Mouse (Mus musculus) kidney, embryonic 16.5 days (tissue): ENCODE measurements around the gene Rbp1. TPM values are rescaled to one million over a fixed set of nuclear protein-coding genes. Genes with fewer than 3 reads are reported as not detected.
A peak's percentile ranks its signal among the peaks of the same experiment; 100 is the strongest.

ENCODE experiments used
- ATAC-seq: fragments of 200-750 bp; cut with Nextera tagmentation; 2 replicates; pipeline ENCODE4 v1.8.0; 2017; ENCODE audit warnings: moderate TSS enrichment; ENCODE audit not compliant: low FRiP score, low TSS enrichment
- H3K27ac ChIP-seq: fragments of 300-500 bp; sonication (generic); 2 replicates; pipeline ENCODE4 v1.5.1; 2014; ENCODE audit warnings: low read length
- H3K27me3 ChIP-seq: fragments of 300-500 bp; sonication (generic); 2 replicates; pipeline ENCODE4 v1.6.1; 2014; ENCODE audit warnings: low read length, control low read depth, mixed read lengths; ENCODE audit not compliant: insufficient read depth
- H3K36me3 ChIP-seq: fragments of 300-500 bp; sonication (generic); 2 replicates; pipeline ENCODE4 v1.6.1; 2014; ENCODE audit warnings: low read length, control low read depth, mixed read lengths; ENCODE audit not compliant: insufficient read depth
- H3K4me1 ChIP-seq: fragments of 300-500 bp; sonication (generic); 2 replicates; pipeline ENCODE4 v1.6.1; 2014; ENCODE audit warnings: low read length, control low read depth, mixed read lengths; ENCODE audit not compliant: insufficient read depth
- H3K4me2 ChIP-seq: fragments of 300-500 bp; sonication (generic); replicated peaks from 2 replicates; pipeline ENCODE4 v1.6.1; 2014; ENCODE audit warnings: low read depth, low read length
- H3K4me3 ChIP-seq: fragments of 300-500 bp; sonication (generic); 2 replicates; pipeline ENCODE4 v1.5.1; 2014; ENCODE audit warnings: mild to moderate bottlenecking, low read length
- H3K9ac ChIP-seq: fragments of 300-500 bp; sonication (generic); replicated peaks from 2 replicates; pipeline ENCODE4 v1.6.1; 2014; ENCODE audit warnings: low read length
- H3K9me3 ChIP-seq: fragments of 300-500 bp; sonication (generic); 2 replicates; pipeline ENCODE4 v1.6.1; 2016; ENCODE audit warnings: low read length, control low read depth
- WGBS: fragments of 180-500 bp; shearing (Covaris S2); extraction: QIAGEN DNeasy Blood & Tissue Kit; methylation state at CpG from one replicate; pipeline ENCODE4 v1.1.7; 2014; 5-methylcytosine and 5-hydroxymethylcytosine counted together
- polyA plus RNA-seq: library from polyadenylated mRNA; unstranded; fragments of >200 nt; fragmentation: Nextera tagmentation; extraction: Ambion mirVana; gene quantifications from 2 replicates; pipeline ENCODE4 v1.2.1, GENCODE M21; 2015

Rbp1 gene
- polyA plus RNA-seq, 1 experiment from 2014 or later = 104 TPM

- no peak for ATAC-seq
- WGBS = 83% methylated on average over 6 of the region's 6 CpGs
Observed at GRCm38 (mm10) chr9:98397211-98397610, 25.6 kb upstream of the Rbp1 start.

DNA sequence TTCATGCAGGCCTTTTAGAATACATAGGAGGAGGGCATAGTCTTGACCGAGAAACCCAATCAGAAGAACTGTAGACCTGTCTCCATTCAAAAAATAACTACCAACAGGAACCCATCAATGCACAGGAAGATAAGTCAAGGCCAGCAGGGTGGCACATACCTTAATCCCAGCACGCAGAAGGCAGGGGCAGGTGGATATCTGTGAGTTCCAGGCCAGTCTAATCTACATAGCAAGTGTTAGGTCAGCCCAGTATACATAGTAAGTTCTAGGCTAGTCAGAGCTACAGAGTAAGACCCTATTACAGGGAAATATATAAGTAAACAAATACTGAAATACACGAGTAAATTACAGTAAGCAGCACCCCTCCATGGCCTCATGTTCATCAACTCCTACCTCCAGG lies 24.9 kb upstream of the Rbp1 start:
- 85% methylated on average over 3 of the region's 3 CpGs for whole genome bisulfite sequencing

More at GRCm38 (mm10) chr9:98397211-98397610, 25.6 kb upstream of the Rbp1 start:
- H3K9ac ChIP-seq = no peak overlapping the region
- no peak overlapping the region for H3K27ac ChIP-seq
- no peaks in the 10 kb centered on the region for H3K4me1 ChIP-seq
- H3K9me3 ChIP-seq = no peaks in the 10 kb centered on the region
- no peak overlapping the region for H3K4me3 ChIP-seq
- H3K36me3 ChIP-seq = no peaks in the 10 kb centered on the region
- no peak overlapping the region for H3K4me2 ChIP-seq
- H3K27me3 ChIP-seq = no peaks in the 10 kb centered on the region

DNA sequence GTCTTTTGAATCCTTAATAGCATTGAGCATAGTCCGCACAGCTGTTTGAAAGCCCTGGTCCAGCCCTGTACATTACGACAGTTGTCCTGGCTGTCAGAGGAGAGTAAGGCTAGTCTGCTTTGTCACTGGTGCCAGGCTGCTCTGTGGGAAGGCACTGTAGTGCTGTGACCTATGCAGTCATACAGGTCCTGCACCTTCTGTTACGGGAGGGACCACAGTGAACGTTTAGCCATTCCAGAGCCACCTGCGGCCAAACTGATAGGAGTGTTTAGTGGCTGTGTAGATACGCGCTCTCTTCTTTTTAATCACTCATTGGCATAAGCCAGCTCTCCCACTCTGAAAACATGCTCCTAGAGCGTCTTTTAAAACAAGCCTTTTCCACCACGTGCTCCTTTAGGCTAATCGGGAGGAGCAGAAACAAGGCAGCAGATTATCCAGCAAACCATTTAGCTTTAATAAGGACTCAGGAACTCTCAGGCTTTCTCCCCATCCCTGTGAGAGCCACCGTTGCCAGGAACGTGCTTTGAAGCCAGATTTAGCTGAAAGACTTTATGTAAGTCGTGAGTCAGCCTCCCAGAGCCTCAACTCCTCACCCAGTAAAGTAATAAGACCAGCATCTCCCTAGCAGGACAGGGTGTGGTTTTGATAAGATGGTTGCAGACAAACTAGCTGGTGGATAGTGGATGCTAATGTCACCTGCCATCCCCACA lies 22.4 kb upstream of the Rbp1 start:
- whole genome bisulfite sequencing = 83% methylated on average over 13 of the region's 13 CpGs
- no peaks in the 10 kb centered on the region for H3K9me3 ChIP-seq
- no peaks in the 10 kb centered on the region for H3K4me1 ChIP-seq
- H3K36me3 ChIP-seq = no peaks in the 10 kb centered on the region
- no peak overlapping the region for H3K27ac ChIP-seq
- no peak for ATAC-seq
- H3K4me3 ChIP-seq = no peak overlapping the region
- no peaks in the 10 kb centered on the region for H3K27me3 ChIP-seq
- H3K9ac ChIP-seq = no peak overlapping the region
- no peak overlapping the region for H3K4me2 ChIP-seq

More for the DNA sequence above, 24.9 kb upstream of the Rbp1 start:
- H3K4me1 ChIP-seq = no peaks in the 10 kb centered on the region
- no peak overlapping the region for H3K9ac ChIP-seq
- no peaks in the 10 kb centered on the region for H3K36me3 ChIP-seq
- no peak overlapping the region for H3K4me2 ChIP-seq
- H3K9me3 ChIP-seq = no peaks in the 10 kb centered on the region
- H3K27me3 ChIP-seq = no peaks in the 10 kb centered on the region
- ATAC-seq = no peak
- no peak overlapping the region for H3K27ac ChIP-seq
- no peak overlapping the region for H3K4me3 ChIP-seq

- H3K27ac ChIP-seq = no peak overlapping the region
- H3K27me3 ChIP-seq = no peaks in the 10 kb centered on the region
- no peaks in the 10 kb centered on the region for H3K4me1 ChIP-seq
- WGBS = 71% methylated on average over 5 of the region's 5 CpGs
- no peaks in the 10 kb centered on the region for H3K36me3 ChIP-seq
- no peak overlapping the region for H3K9ac ChIP-seq
- H3K4me2 ChIP-seq = no peak overlapping the region
- H3K9me3 ChIP-seq = no peaks in the 10 kb centered on the region
- H3K4me3 ChIP-seq = no peak overlapping the region
- ATAC-seq = no peak
Observed at GRCm38 (mm10) chr9:98401611-98402010, 21.1 kb upstream of the Rbp1 start.

- no peaks in the 10 kb centered on the region for H3K9me3 ChIP-seq
- H3K4me2 ChIP-seq = no peak overlapping the region
- no peaks in the 10 kb centered on the region for H3K36me3 ChIP-seq
- 83% methylated on average over 12 of the region's 12 CpGs for WGBS
- H3K9ac ChIP-seq = no peak overlapping the region
- H3K4me1 ChIP-seq = no peaks in the 10 kb centered on the region
- H3K27me3 ChIP-seq = no peaks in the 10 kb centered on the region
- no peak for ATAC-seq
- no peak overlapping the region for H3K4me3 ChIP-seq
- H3K27ac ChIP-seq = no peak overlapping the region
Observed at GRCm38 (mm10) chr9:98407771-98408170, 15.0 kb upstream of the Rbp1 start.

DNA sequence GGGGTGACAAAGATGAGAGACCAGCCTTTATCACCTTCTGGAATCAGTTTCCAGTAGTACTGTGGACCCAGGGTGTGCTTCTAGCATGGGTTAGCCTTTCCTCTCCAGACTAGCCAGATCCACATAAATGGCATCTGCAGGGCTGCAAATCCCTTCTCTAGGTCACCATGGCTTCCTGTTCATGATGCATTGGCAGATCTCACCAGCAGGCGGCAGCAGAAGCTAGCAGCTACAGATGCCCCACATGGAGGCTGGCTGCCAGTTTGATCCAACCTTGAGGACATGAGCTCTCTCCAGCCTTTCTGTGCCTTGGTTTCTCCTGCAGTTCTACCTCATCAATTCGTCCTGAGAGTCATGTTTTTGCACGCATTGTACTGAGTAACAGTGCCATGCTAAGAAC lies 13.6 kb upstream of the Rbp1 start:
- WGBS = 28% methylated on average over 3 of the region's 3 CpGs
- 0 out of 2 replicates have a peak, but pooled peaks have one; percentile 19 for ATAC-seq
- Histone ChIP-seq H3K4me1 (no peaks in the 10 kb centered on the region), H3K36me3 (no peaks in the 10 kb centered on the region), H3K4me2 (no peak overlapping the region), H3K27ac (no peak overlapping the region), H3K27me3 (no peaks in the 10 kb centered on the region), H3K4me3 (no peak overlapping the region), H3K9ac (no peak overlapping the region), H3K9me3 (no peaks in the 10 kb centered on the region)

- Histone ChIP-seq H3K27me3 (no peaks in the 10 kb centered on the region), H3K4me1 (no peaks in the 10 kb centered on the region), H3K9me3 (no peaks in the 10 kb centered on the region), H3K27ac (no peak overlapping the region), H3K9ac (no peak overlapping the region), H3K4me3 (no peak overlapping the region), H3K36me3 (no peaks in the 10 kb centered on the region), H3K4me2 (no peak overlapping the region)
- ATAC-seq = no peak
- 83% methylated on average over 4 of the region's 4 CpGs for WGBS
Observed at GRCm38 (mm10) chr9:98415427-98415826, 7.3 kb upstream of the Rbp1 start.

- H3K27ac ChIP-seq = no peak overlapping the region
- H3K27me3 ChIP-seq = no peaks in the 10 kb centered on the region
- no peaks in the 10 kb centered on the region for H3K4me1 ChIP-seq
- WGBS = 47% methylated on average over 7 of the region's 7 CpGs
- H3K9ac ChIP-seq = no peak overlapping the region
- no peak overlapping the region for H3K4me2 ChIP-seq
- no peaks in the 10 kb centered on the region for H3K9me3 ChIP-seq
- ATAC-seq = peak; percentile 74
- H3K4me3 ChIP-seq = no peak overlapping the region
- no peaks in the 10 kb centered on the region for H3K36me3 ChIP-seq
Observed at GRCm38 (mm10) chr9:98417919-98418318, 4.8 kb upstream of the Rbp1 start.

DNA sequence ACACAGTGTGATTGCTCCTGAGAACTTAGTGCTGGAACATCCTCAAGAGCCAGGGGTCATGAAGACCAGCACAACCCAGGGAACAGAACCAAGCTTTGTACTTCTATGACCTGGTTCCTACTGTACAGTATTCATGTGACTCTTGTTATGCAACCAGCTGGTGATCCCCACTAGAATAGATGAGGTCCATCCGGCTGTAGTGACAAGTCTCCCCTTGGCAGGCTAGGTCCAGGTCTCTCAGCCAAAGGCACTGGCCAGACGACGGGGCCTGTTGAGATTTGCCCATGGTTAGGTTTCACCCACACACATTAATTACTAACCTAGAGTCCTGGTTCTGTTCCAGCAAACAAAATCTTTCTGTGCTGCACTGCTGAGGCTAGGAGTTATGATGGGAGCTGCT lies 4.4 kb upstream of the Rbp1 start:
- Histone ChIP-seq H3K27ac (no peak overlapping the region), H3K27me3 (no peaks in the 10 kb centered on the region), H3K4me3 (no peak overlapping the region), H3K4me1 (no peaks in the 10 kb centered on the region), H3K9me3 (no peaks in the 10 kb centered on the region), H3K4me2 (no peak overlapping the region), H3K9ac (no peak overlapping the region), H3K36me3 (no peaks in the 10 kb centered on the region)
- ATAC-seq = no peak
- 80% methylated on average over 3 of the region's 3 CpGs for WGBS

DNA sequence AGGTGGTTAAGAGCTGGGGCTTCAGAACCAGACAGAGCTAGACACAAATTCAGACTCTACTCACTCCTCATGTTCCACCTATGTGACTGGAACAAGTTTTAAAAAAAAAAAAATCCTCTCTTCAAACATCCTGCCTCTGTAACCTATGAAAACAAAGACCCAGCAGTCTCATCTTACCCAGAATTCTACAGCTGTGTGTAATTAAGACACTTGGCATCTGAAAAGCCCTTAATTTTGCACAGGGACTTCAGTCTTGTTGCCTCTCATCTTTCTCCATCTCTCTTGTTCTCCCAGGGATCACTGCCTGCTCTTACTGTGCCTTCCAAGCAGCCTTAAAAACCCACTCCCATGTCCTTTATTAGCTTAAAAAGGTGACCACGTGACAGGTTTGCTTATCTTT lies 2.1 kb upstream of the Rbp1 start:
- peaks cover 10% of the 10 kb centered on the region for H3K4me1 ChIP-seq
- no peak overlapping the region for H3K4me3 ChIP-seq
- H3K27me3 ChIP-seq = no peaks in the 10 kb centered on the region
- 39% methylated on average over 1 of the region's 1 CpGs for WGBS
- no peak for ATAC-seq
- no peak overlapping the region for H3K9ac ChIP-seq
- no peak overlapping the region for H3K27ac ChIP-seq
- no peaks in the 10 kb centered on the region for H3K9me3 ChIP-seq
- no peak overlapping the region for H3K4me2 ChIP-seq
- no peaks in the 10 kb centered on the region for H3K36me3 ChIP-seq
